Mouse (Mus musculus): Measurements from ENCODE around the gene Olfr1426.
"Not testable (repeated sequence)": the region's sequence is repeated elsewhere in the genome, so short reads cannot be mapped to it uniquely, and the experiment has no call there.

The Olfr1426 gene

DNA sequence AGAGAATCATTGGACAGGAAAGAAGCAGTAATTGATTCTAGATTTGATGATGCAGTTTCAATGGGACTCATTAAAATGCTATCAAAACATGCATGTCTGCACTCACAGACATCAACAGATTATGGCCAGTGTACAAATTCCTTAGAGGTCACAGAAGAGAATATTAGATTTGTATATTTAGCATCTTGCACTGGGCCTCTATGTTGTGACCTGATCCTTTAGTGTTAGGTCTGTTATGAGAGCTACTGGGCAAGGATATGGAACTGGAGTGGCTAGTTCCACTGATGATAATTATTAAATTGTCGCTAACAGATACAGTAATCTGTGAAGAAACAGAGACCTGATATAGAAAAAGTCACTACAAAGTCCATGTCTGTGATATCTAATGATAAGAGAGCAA lies at the start of gene Olfr1426:
TSS of gene Olfr1426 (minus strand) at position 101 of the 400 bp plus-strand sequence.
- no peak for DNase-seq

DNA sequence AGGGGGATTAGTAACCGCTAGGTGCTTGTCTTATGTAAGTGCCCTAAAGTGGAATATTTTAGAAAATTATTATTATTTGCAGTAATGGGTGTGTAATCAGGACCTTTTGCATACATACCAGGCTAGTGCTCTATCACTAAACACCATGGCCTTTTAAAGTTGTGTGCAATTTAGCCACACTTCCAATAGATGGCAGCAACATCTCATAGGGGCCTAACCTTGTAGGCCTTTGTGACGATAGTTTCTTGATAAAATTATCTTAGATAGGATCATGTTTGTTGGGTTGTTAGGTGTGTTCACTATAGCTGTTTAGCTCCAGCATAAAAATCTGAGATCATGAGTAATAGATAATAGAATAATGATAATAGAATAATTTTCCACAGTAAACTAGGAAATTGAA lies 42.5 kb upstream of the Olfr1426 start:
- peak; percentile 8 for DNase-seq

DNA sequence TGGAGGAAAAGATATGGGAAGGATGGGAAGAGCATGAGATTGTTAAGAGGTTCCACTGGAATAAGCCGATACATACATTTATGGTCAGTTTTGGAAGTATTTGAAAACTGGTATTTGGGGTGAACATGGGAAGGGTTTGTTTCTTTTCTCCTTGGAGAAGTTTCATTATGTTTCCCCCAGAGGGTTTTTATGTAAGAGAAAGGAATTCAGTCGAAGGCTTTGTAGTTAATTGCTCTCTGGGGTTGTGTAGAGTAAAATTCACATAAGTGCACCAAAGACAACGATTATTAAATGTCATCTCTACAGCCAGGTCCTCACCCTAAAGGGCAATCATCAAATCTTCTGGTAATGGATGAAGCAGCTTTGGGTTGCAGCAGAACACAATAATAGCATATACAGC lies 31.3 kb upstream of the Olfr1426 start, which contains the start of gene Olfr76:
TSS of gene Olfr76 (minus strand) at position 101 of the 400 bp plus-strand sequence.
- DNase-seq: no peak

DNA sequence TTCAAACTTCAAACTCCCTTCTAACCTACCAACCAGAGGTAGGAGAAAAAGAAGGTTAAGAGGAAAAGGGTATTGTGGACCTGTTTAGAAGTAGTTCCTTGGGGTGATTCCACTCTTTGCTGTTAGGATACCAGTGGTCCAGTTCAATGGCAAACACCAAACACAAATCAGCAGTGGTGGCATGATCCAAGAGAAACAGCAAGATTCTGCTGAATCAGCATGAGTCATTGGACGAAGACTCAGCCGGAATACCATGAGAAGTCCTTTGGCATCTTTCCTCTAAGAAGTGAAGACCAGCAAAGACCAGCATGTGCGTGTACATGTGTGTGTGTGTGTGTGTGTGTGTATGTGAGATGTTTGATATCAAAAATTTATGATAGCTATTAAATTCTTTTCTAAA lies 24.7 kb upstream of the Olfr1426 start:
- DNase-seq: no peak

DNA sequence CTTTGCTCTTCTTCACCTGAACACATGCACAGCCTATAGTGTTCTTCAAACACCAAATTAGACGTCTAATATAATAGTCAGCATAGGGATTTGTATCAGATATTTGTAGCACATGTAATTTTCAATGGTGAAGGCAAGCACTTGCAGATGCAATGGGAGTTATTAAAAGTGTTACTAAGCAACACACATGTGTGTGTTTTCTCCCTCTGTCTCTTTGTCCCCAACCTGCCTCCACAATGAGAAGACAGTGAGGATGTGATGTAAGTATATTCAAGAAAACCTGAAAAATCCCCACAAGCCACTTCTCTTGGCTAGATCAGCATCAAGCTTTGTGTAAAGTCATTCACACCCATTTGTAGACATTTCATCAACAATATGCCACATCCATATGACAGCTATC lies 24.0 kb upstream of the Olfr1426 start, which contains the start of gene Olfr1428:
TSS of gene Olfr1428 (minus strand) at position 101 of the 400 bp plus-strand sequence.
- no peak for DNase-seq

DNA sequence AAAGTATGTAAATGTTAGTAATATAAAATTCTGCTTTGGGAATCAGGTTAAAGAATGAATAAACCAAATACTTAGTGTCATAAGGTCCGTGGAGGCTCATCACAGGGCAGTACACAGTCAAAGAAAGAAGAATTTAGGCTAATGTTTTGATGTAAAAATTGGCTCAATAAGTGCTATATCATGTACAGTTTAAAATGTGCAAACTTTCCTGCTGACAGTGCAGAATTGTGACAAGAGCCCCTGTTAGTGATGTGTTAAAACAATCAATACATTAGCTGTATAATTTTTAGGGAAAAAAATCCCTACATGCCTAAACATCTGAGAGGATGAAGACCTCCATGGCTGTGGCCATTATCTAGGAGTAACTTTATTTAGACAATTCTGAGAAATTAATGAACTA lies 22.0 kb upstream of the Olfr1426 start:
- no peak for DNase-seq

DNA sequence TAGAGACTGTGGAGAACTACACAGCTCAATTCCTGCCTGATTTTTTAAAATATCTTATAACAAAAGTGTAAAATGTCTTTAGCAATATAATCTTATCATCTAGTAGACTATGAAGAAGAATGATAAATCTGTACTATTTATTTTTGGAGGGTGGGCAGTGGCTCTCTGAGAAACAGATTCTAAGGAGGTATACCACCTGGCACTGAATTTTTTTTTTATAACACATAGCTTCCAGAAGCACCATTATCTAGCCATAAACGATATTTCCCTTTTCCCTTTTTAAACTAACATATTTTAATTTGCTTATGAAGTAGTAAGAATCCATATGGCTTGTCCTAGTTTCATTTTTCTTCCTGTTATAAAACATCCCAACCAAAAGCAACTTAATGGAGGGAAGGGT lies 12.7 kb upstream of the Olfr1426 start:
- DNase-seq: no peak

DNA sequence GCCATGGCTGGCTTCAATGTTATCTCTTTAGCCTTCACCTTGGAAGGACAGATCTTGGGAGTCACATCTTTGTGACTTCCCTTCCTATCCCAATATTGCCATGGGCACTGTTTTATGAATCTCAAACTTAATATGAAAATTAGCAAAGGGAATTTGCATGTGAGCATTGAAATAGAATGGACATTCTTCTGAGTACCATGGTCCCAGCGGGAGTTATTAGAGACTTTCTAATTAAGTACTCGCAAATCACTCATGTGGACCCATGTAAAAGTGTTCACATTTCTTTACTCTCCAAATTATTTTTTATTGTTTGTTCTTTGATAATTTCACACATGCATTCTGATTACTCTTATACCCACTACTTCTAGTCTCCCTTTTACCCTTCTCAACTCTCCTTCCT lies 11.4 kb upstream of the Olfr1426 start, which contains the start of gene Olfr1427:
TSS of gene Olfr1427 (minus strand) at position 101 of the 400 bp plus-strand sequence.
- no peak for DNase-seq

DNA sequence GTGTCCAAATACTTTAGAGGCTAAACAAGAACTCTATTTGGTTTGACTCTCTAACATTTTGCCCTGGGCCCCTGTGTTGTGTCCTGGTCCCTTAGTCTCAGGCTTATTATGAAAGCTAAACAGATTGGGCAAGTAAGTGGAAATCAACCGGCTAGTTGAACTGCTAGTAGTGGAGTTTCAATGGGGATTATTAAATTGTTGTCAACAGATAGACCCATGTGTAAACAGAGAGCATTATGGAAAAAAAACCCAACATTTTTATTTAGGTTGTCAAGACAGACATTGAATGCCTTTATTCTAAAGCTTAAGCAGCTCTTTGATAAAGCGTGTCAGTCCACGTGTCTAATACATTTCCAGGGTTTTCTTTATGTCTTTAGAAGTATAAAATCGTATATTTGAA lies 14.2 kb downstream of the Olfr1426 start, which contains the start of gene Olfr1425:
TSS of gene Olfr1425 (minus strand) at position 101 of the 400 bp plus-strand sequence.
- not testable (repeated sequence) for DNase-seq

DNA sequence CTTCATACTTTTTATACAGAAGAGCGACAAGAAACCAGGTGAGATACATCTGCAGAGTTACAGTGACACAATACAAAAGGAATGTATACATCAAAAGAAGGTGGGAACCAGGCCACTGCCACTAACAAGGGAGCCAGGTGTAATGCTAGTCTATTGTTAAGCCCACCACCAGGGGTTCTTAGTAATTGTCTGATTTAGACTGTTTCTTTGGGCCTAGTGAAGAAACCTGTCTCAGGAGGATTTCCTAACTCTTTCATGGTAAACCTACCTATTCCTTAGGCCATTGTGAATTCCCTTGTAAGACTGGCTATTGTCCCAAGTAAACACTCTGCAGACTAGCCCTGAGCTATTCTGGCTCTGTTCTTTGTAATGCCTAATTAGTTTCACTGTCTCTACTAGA lies 22.3 kb downstream of the Olfr1426 start:
- DNase-seq: not testable (repeated sequence)

DNA sequence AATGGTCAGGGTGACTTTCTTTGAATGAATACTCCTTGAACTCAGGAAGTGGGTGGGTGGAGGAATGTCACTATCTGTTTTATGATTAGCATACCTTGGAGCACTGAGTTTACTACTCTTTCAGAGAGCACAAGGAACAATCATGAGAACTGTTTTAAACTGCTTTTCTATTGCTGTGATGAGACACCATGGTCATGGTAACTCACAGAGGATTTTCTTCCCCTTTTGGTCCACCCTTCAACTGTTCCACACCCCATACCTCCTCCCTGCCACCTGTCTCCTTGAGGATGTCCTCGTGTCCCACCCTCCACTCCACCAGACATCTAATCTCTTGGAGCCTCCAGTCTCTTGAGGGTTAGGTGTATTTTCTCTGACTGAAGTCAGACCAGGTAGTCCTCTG lies 24.0 kb downstream of the Olfr1426 start:
- DNase-seq: not testable (repeated sequence)

DNA sequence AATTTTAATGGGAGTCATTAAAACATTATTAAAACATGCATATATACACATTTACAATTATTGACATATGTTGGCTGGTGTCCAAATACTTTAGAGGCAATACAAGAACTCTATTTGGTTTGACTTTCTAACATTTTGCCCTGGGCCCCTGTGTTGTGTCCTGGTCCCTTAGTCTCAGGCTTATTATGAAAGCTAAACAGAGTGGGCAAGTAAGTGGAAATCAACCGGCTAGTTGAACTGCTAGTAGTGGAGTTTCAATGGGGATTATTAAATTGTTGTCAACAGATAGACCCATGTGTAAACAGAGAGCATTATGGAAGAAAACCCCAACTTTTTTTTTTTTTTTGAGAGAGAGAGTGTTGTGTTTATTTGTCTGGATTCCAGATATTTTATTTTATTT lies 29.2 kb downstream of the Olfr1426 start, which contains the start of gene Olfr1424:
TSS of gene Olfr1424 (minus strand) at position 101 of the 400 bp plus-strand sequence.
- not testable (repeated sequence) for DNase-seq

DNA sequence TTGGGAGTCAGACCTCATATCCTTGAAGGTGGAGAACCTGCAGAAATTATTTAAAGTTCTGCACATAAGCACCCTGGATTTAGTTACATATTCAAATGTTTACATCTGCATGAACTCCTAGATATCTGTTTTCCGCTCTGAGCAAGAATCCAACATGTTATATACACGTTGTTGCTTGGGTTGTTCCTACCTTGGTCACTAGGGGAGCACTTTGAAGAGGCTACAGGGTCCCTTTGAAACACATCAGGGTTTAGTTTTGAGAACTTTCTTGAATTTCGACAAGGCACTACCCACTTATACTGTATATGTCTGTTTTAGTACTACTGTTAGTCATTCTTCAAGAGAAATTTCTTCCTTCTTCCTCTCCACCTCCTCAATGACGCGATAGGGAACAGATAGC lies 48.6 kb downstream of the Olfr1426 start:
- DNase-seq: no peak

DNA sequence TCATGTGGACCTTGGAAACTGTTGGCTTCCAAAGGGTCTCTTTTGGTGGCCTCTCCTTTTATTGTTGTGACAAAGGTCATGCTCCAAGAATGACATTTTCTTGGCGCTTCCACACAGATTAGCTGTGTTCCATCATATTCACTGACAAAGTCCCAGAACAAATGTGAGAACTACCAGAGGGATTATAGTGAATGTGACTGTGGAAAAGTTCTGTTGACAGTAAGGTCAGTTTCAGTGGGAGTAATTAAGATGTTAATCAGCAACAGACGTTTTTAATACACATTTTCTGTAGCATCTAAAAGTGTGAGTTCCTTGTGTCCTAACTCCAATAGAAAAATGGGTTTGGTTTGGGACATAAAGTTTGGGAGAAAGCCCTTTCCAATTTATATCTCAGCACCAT lies 50.6 kb downstream of the Olfr1426 start, which contains the start of gene Olfr1423:
TSS of gene Olfr1423 (minus strand) at position 101 of the 400 bp plus-strand sequence.
- no peak for DNase-seq

DNA sequence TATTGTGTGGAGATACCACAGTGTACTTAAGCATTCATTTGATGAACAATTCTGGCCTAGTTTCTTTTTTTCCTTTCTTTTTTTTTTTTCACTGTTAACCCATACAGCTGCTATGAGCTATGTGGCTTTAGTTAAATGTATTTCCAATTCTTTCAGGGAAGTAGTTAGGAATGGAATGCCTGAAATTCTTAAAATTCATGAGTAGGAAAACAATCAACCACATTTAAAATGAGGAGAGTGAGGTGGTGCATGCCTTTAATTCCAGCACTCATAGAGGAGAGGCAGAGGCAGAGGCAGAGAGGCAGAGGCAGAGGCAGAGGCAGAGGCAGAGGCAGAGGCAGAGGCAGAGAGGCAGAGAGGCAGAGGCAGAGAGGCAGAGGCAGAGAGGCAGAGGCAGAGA lies 54.1 kb downstream of the Olfr1426 start:
- no peak for DNase-seq

All from right cerebral cortex, postnatal 14 days (tissue).